Mouse (Mus musculus) thymus, adult 2 months (tissue): Measurements from ENCODE around the gene Ralb.

ENCODE experiments used
- CTCF ChIP-seq: fragments of 200-500 bp; IDR thresholded peaks from 2 replicates; pipeline ENCODE4 v1.5.1; 2012; ENCODE audit warnings: mild to moderate bottlenecking, control low read depth, low read length, moderate library complexity, borderline replicate concordance; ENCODE audit not compliant: control insufficient read depth, poor library complexity, insufficient read depth; ENCODE audit errors: extremely low read depth
- POLR2A ChIP-seq: fragments of 200-500 bp; IDR thresholded peaks from 2 replicates; pipeline ENCODE4 v1.6.1; 2012; ENCODE audit warnings: mild to moderate bottlenecking, low read length, control low read depth, moderate library complexity; ENCODE audit not compliant: control insufficient read depth, poor library complexity, insufficient read depth; ENCODE audit errors: extremely low read depth

DNA sequence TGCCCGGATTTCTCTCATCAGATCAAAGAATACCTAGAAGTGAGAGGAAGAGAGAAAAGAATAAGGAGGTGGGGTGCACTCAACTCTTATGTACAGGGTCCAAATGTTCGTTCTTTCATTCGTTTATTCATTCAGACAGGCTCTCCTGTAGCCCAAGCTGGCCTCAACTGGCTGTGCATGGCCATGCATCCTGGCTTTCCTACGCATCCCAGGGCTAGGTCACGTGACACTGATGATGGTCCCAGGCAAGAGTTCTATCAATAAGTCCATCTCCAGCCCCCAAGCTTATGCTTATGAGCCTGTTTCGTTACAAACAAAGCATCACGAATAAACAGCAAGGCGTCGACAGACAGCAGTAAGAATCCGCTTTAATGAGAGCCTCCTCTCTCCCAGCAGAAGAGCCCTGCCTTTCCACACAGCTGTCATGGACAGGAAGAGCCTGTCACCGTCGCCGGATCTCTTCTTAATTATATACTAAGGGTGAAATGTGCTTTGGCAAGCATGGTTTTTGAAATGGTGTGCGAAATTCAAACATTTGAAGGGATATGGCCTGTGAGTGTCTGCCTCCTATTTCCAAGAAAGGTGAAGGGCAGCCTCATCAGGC, 32.7 kb downstream of the Ralb start:
- TF ChIP-seq CTCF (no peak), POLR2A (no peak)
